Mouse (Mus musculus) layer of hippocampus, postnatal 25 days (tissue): ENCODE data around the gene D430041D05Rik. TPM values are rescaled to one million over a fixed set of nuclear protein-coding genes. Genes with fewer than 3 reads are reported as not detected.

Source experiments
- DNase-seq, 2 experiments: peaks; one replicate each; pipeline ENCODE4 v3.0.0; 2022; ENCODE audit warnings: mixed read lengths in 2 of 2, low spot score in 1 of 2; ENCODE audit errors: extremely low spot score in 1 of 2
- total RNA-seq, 2 experiments: library from RNA; stranded (reverse); gene quantifications; 2 replicates each; pipeline ENCODE4 v1.2.3; 2021

The D430041D05Rik gene
- total RNA-seq, 2 experiments from 2014 or later, result 87.9 to 95.4 TPM

DNA sequence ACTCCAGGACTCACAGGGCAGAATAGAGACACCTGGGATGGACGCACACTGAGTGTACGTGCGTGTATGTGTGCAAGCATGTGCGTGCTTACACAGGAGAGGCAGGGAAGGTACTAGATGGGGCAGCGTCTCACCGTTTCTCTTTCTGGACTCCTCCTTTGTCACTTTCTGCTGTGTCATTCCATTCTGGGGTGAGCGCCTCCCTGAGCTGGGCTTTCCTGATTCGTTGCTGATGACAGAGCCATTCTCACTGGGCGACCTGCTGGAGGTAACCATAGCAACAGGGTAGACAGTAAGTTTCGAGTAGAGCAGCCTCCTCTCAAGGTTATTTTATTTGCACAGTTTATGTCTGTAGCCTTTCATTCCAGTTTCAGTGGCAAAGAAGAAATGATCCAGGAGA, 202.9 kb downstream of the D430041D05Rik start:
- peak in 1 of 2 experiments; percentile 24 for DNase-seq

GRCm38 (mm10) chr2:104205623-104206022, 205.2 kb downstream of the D430041D05Rik start:
- peak in 1 of 2 experiments; percentile 42 for DNase-seq

GRCm38 (mm10) chr2:104200211-104200610, 210.6 kb downstream of the D430041D05Rik start:
- DNase-seq, result no peak

- DNase-seq, result no peak
Observed at GRCm38 (mm10) chr2:104198186-104198585, 212.6 kb downstream of the D430041D05Rik start.

GRCm38 (mm10) chr2:104197281-104197680, 213.5 kb downstream of the D430041D05Rik start:
- no peak for DNase-seq

DNA sequence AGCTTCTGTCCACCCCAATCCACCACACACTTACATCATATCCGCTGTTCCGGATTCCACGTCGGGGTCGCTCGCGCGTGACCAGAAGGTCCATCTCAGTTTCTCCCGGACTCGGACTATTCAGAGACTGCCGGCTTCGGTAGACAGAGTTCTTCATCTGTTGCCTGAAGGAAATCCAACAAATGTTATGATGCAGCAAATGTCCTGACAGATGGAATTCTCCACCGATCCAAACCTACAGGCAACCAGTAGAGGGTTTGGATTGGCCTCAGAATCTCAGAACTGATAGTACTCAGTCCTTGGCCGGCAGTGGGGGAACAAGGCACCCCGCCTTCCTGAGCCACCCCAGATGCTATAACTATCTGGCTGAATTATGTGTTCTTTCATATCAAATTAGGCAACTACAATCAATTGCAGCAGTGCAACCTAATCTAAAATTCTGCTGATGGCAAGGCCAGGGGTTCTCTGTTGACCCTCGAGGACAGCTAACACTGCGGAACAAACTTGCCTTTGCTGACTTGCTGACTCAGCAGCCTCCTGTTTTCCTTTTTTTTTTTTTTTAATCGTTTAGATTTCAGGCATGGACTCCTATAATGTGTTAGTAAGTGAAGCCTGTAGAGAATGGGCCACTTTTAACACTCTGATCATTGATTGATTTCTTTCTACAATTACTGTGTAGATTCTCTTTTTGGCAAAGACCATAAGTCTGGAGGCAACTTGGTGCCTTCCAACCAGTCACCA, 218.2 kb downstream of the D430041D05Rik start:
- no peak for DNase-seq

- DNase-seq, result no peak
Observed at GRCm38 (mm10) chr2:104191723-104192122, 219.1 kb downstream of the D430041D05Rik start.

DNA sequence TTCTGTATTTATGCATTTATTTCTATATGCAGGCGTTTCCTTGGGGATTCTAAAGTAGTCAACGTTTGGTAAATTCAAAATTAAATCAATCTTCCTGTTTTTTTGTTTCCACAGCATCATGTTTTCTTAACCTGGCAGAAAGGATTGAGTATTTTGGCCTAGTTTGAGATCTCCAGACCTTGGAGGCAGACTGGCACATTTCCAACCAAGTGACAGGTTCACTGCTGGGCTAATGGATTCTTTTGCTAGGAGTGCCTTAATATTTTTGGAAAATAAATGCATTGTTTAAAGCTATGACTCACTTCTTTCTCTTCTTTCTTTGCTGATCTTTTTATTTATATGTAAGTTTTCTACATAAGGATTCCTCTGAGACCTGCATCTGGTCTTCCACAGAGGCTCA, 222.0 kb downstream of the D430041D05Rik start:
- DNase-seq, result no peak

DNA sequence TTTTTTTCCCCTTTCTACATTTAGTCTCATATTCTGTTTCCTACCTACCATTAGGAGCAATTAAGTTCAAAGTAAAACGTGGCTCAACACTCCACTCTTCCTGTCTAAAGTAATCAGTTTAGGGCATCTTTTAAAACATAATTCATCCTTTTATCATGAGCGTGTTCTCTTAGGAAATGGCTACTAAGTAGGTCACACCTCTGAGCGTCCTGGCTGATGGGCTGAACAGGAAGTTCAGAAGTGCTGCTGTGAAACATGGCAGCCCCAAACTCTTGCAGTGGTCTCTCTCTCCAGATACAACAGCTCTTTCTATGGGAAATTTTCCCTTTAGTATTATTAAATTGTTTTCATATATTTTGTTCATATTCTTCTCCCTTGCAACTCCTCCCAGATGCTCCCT, 223.7 kb downstream of the D430041D05Rik start:
- DNase-seq, result no peak

DNA sequence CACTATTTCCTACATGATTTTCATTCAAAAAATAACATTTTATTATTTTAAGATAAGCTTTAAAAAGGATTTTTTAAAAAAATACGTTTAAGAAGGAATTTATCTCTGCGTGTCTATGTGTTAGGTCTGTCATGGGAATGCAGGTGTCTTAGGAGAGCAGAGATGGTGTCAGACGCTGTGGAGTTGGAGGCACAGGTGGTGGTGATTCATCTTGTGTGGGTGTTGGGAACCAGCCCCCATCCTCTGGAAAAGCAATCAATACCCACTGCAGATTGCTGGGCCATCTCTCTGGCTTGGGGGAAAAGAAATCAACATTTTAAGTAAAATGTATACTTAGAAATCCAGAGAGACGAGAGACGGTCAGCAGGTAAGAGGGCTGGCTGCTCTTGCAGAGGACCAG, 225.2 kb downstream of the D430041D05Rik start:
- DNase-seq, result no peak

DNA sequence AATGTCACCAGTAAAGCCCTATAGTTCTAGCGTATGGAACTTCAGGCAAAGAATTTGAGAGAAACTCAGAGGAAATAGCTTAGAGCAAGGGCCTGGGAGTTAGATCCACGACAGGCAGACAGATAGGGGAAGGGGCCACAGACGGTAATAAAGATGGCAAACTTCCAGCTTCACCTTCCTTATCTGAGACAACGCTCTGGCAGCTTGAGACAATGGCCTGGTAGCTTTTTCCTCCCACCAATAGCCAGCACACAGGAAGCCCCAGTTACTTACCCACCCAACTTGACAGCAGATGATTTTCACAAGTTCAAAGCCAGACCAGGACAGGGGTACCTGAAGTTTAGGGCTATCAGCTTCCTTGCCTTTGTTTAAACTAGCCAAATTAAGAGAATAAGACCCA, 226.5 kb downstream of the D430041D05Rik start:
- no peak for DNase-seq

DNA sequence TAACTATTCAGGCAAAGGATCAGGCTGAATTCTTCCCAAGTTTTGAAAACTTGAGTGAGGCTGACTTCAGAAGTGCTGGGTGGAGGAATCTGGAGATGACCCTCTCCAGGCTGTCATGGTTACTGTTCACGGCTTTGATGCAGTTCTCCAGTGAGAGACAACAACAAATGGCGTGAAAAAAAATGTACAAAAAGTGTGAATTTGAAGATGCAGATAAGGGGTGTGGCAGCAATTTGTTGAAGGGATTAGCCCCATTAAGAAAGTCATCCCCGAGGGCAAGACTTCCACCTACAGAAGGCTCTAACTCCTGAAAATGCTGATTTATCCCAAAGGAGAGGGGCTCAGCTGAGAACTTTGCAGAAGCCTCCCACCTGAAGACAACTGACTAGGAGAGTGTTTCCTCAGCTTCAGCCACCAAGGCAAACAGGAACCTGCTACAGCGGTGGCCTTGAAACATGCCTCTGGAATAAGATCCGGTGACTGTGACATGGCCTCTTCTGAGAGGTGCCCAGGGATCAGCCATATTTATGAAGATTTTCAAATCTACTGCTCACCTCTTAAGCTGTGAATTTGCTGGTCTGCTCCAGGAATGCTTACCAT, 227.5 kb downstream of the D430041D05Rik start:
- no peak for DNase-seq

GRCm38 (mm10) chr2:104179636-104180035, 231.2 kb downstream of the D430041D05Rik start:
- DNase-seq, result no peak

GRCm38 (mm10) chr2:104178251-104178650, 232.6 kb downstream of the D430041D05Rik start:
- no peak for DNase-seq

DNA sequence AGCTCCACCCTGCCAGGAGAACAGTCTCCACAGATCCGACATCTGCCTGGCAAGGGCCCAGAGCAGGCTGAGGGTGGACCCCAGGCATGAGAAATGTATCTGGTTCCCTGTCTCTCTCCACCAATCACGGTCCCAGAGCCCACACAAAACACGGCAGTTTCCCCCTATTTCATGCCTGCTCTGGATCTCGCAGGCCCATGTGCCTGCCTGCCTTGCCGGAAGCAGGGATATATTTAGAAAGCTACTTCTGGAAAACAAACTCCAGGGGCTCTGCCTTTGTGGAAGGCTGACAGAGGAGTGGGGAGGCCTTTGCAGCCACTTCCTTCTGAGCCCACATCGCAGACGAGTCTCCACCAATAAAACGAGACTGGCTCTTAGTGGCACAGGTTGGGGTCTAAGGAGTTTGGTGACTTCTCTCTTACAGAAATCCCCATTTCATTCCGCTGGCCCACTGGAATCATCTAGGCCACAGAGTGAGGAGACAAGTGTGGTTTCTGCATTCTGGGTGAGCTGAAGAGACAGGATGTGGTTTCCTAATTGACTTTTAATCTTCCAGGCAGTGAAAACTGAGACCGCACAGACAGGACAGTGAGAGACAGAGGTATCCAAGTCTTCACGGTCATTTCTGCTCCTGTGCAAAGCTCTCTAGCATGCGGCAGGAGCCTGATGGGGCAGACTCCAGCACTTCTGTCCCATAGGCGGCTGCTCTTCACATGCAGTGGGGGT, 233.7 kb downstream of the D430041D05Rik start:
- DNase-seq, result peak in 1 of 2 experiments; percentile 33

- DNase-seq, result no peak
Observed at GRCm38 (mm10) chr2:104176166-104176978, 234.4 kb downstream of the D430041D05Rik start.

GRCm38 (mm10) chr2:104175476-104176165, 235.2 kb downstream of the D430041D05Rik start:
- DNase-seq, result no peak

GRCm38 (mm10) chr2:104173431-104173830, 237.4 kb downstream of the D430041D05Rik start:
- DNase-seq, result no peak

DNA sequence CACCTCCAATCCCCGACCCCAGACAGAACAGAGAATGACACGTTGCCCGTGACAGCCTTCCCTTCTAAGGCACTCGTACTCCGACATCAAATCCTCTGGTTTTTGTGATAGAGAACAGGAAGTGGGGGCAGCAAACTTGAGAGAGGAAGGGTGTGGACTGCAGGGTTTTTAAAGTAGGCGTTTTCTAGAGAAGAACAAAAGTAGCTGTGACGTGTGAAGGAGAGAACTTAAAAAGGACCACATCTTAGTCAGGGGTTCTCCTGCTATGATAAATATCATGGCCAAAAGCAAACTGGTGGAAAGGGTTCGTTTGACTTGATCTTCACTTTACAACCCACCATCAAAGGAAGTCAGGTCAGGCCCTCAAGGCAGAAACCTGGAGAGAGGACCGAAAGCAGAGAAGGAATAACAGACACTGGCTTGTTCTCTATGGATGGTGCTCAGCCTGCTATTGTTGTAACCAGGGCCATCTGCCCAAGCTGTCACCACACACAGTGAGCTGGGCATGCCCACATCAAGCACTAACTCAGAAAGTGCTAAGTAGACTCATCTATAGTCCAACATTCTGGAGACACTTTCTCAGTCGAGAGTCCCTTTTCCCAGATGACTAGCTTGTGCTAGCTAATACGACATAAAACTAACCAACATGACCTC, 238.0 kb downstream of the D430041D05Rik start:
- DNase-seq, result no peak
